Mouse (Mus musculus): Measurements from ENCODE around the gene Atp8b4.

Atp8b4 gene

DNA sequence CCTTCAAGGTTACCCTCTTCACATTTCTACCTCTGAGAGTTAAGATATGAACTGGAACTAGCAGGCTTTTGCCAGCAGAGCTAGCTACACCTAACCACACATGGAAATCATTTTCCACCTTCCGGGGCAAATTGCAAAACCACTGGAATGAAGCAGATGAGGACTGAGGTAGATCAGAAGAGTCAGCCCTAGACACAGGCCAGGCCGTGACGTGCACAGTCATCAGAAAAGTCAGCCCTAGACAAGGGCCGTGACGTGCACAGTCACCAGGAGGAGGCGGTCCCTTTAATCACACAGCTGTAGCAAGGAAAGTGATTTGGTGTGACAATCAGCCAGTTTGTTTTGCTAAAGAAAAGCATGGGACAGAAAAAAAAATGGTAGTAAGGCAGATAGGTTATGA is 216.4 kb downstream of the Atp8b4 start:
- DNase-seq (ENCODE audit: low spot score): no peak

DNA sequence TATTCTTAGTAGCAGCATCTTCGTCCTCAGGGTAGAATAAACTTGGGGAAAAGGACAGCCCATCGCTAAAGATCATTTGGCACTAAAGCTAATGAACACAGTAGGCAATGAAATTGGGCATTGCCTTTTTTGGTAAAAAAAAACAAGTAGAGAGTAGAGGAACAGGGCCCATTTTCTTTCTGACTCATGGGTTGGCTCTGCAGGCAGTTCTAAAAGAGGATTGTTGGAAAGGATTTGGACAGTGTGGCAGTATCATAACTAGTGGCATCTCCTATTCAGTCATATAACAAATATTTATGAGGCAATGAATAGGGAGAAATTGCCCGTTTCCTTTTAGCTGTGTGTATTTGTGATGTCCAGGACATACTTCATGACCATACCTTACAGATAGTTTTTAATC is 217.4 kb downstream of the Atp8b4 start:
- DNase-seq (ENCODE audit: low spot score): no peak

- DNase-seq (ENCODE audit: low spot score): peak; percentile 60
These were observed 225.0 kb downstream of the Atp8b4 start for GRCm38 (mm10) chr2:126275511-126275910.

- no peak for DNase-seq (ENCODE audit: low spot score)
These were observed 225.6 kb downstream of the Atp8b4 start for GRCm38 (mm10) chr2:126274826-126275405.

GRCm38 (mm10) chr2:126274311-126274710 is 226.2 kb downstream of the Atp8b4 start:
- DNase-seq (ENCODE audit: low spot score): no peak
